Mouse (Mus musculus): ENCODE measurements at regions not wholly inside any gene's neighbourhood (a gene's known extent, or its start where the extent isn't known, plus 50 kb on each side); places are given as distances from the start of the nearest gene placed in this dataset.

GRCm38 (mm10) chr11:114379411-114379824, 288.9 kb upstream of the Rpl38 start:
- no peak for TF ChIP-seq POLR2A (IDR thresholded peaks at IDR 0.05; ENCODE audit: borderline replicate concordance, insufficient read depth, low read length)
- no peak for TF ChIP-seq CTCF (IDR thresholded peaks at IDR 0.05; ENCODE audit: borderline replicate concordance, insufficient read depth, low read depth, low read length)

Measured in cerebellum, adult 2 months (tissue).